9 mouse cellular contexts compared by ENCODE assay signal in genomic region chr2:160739647-160740356, GRCm38 (mm10). TPM values are rescaled to one million over a fixed set of nuclear protein-coding genes. Genes with fewer than 3 reads are reported as not detected.
DNase-seq lines count a peak whose midpoint lies in the region; ATAC-seq and TF ChIP-seq lines count a peak whose summit lies in the region.
"Had no signal": no experiment of that assay in that cellular context is flagged by ENCODE, and none has a peak within 500 bp of the region (broad histone marks: within the 10 kb centered on the region; RNA-seq: fewer than 3 reads in every experiment).

No protein-coding gene starts in this region.

- H3K27ac ChIP-seq in lung, embryonic 15.5 days, result peak overlapping the region; percentile 71
- peak overlapping the region; percentile 27; the same call in 1 of the 2 replicates for H3K27ac ChIP-seq in hindbrain, embryonic 16.5 days (ENCODE audit: low read depth, low read length)
- H3K27ac ChIP-seq in liver, postnatal 0 days (ENCODE audit: low read depth), result peak overlapping the region; percentile 74
- H3K27ac ChIP-seq: liver, embryonic 14.5 days had no signal

- no peak for TF ChIP-seq EP300 in liver, postnatal 0 days (IDR thresholded peaks at IDR 0.05; ENCODE audit: low read depth)

- 44% methylated on average over 2 of the region's 2 CpGs for WGBS in lung, embryonic 15.5 days
- WGBS in hindbrain, embryonic 16.5 days, result 54% methylated on average over 2 of the region's 2 CpGs
- WGBS in liver, postnatal 0 days (ENCODE audit: insufficient replicate concordance), result 39% methylated on average over 2 of the region's 2 CpGs

- no peak overlapping the region for H3K9ac ChIP-seq in lung, embryonic 15.5 days
- H3K9ac ChIP-seq in hindbrain, embryonic 16.5 days (ENCODE audit: low read depth, low read length), result no peak overlapping the region
- no peak overlapping the region; the same call in 1 of the 2 replicates for H3K9ac ChIP-seq in liver, postnatal 0 days (replicated peaks)
- H3K9ac ChIP-seq: liver, embryonic 14.5 days had no signal

- H3K36me3 ChIP-seq in lung, embryonic 15.5 days, result peaks cover 15% of the 10 kb centered on the region
- H3K36me3 ChIP-seq in hindbrain, embryonic 16.5 days (ENCODE audit: control insufficient read depth, insufficient read depth, low read length), result no peaks in the 10 kb centered on the region
- H3K36me3 ChIP-seq in liver, postnatal 0 days (replicated peaks; ENCODE audit: insufficient read depth, low read length), result no peaks in the 10 kb centered on the region

- no peak overlapping the region for H3K4me2 ChIP-seq in lung, embryonic 15.5 days
- H3K4me2 ChIP-seq in hindbrain, embryonic 16.5 days (ENCODE audit: low read length), result no peak overlapping the region
- H3K4me2 ChIP-seq in liver, postnatal 0 days (ENCODE audit: low read depth, low read length), result 0 out of 2 replicates have a peak overlapping the region, but pooled peaks have one; percentile 18

- no peak for ATAC-seq in cerebellum, adult (ENCODE audit: insufficient number of reproducible peaks, low FRiP score, low TSS enrichment)
- no peak for ATAC-seq in lung, embryonic 15.5 days (ENCODE audit: borderline replicate concordance, extremely low read depth, low FRiP score, low TSS enrichment)
- no peak for ATAC-seq in hindbrain, embryonic 16.5 days
- peak; percentile 18; the same call in 1 of the 2 replicates for ATAC-seq in liver, postnatal 0 days
- no peak for ATAC-seq in frontal cortex, adult (ENCODE audit: low TSS enrichment)

- DNase-seq in cerebellum, adult 9-11 months, result peak; percentile 21
- no peak for DNase-seq in lung, postnatal 25 days (ENCODE audit: low spot score)
- DNase-seq in liver, postnatal 0 days, result no peak
- DNase-seq in natural killer cell, adult 2 months (ENCODE audit: low spot score in 2 of 2), result no peak

- no peaks in the 10 kb centered on the region for H3K9me3 ChIP-seq in lung, embryonic 15.5 days
- H3K9me3 ChIP-seq in hindbrain, embryonic 16.5 days (ENCODE audit: control insufficient read depth, low read length), result no peaks in the 10 kb centered on the region
- no peaks in the 10 kb centered on the region for H3K9me3 ChIP-seq in liver, postnatal 0 days (ENCODE audit: low read length)

- peaks cover 95% of the 10 kb centered on the region for H3K4me1 ChIP-seq in lung, embryonic 15.5 days
- peaks cover 40% of the 10 kb centered on the region for H3K4me1 ChIP-seq in hindbrain, embryonic 16.5 days (ENCODE audit: control insufficient read depth, insufficient read depth, low read depth, low read length)
- peaks cover 63% of the 10 kb centered on the region for H3K4me1 ChIP-seq in liver, postnatal 0 days (ENCODE audit: insufficient read depth)

- H3K27me3 ChIP-seq in lung, embryonic 15.5 days, result no peaks in the 10 kb centered on the region
- no peaks in the 10 kb centered on the region for H3K27me3 ChIP-seq in hindbrain, embryonic 16.5 days (replicated peaks; ENCODE audit: control insufficient read depth, insufficient read depth, low read length)
- no peaks in the 10 kb centered on the region for H3K27me3 ChIP-seq in liver, postnatal 0 days (ENCODE audit: insufficient read depth, low read length)

- no peak for TF ChIP-seq CTCF in liver, postnatal 0 days (IDR thresholded peaks at IDR 0.05; ENCODE audit: low read depth)

- no peak overlapping the region for H3K4me3 ChIP-seq in lung, embryonic 15.5 days
- no peak overlapping the region for H3K4me3 ChIP-seq in hindbrain, embryonic 16.5 days (ENCODE audit: low read length)
- no peak overlapping the region for H3K4me3 ChIP-seq in liver, postnatal 0 days (ENCODE audit: low read depth, low read length)

RNA-seq across cellular contexts. Expression of gene Plcg1, which starts 8.7 kb away (rescaled TPM):
- 51.4 and 53.3 TPM in 2 replicates for polyA plus RNA-seq in lung, embryonic 15.5 days (2015; fragmentation: Nextera tagmentation; extraction: Ambion mirVana)
- 41.5 and 54.8 TPM in 2 replicates for polyA plus RNA-seq in hindbrain, embryonic 16.5 days (2015; fragmentation: Nextera tagmentation; extraction: Ambion mirVana)
- 5.0 and 6.6 TPM in 2 replicates for polyA plus RNA-seq in liver, postnatal 0 days (2015; fragmentation: Nextera tagmentation; extraction: Ambion mirVana)
